Mouse (Mus musculus) lung, embryonic 15.5 days (tissue): ENCODE data around the gene Brca1. TPM values are rescaled to one million over a fixed set of nuclear protein-coding genes. Genes with fewer than 3 reads are reported as not detected.

Experiments used
- ATAC-seq: fragments of 200-750 bp; cut with Nextera tagmentation; 2 replicates; pipeline ENCODE4 v1.8.0; 2017; ENCODE audit warnings: moderate number of reproducible peaks, borderline replicate concordance; ENCODE audit not compliant: low FRiP score, low TSS enrichment; ENCODE audit errors: extremely low read depth
- H3K27ac ChIP-seq: fragments of 300-500 bp; sonication (generic); 2 replicates; pipeline ENCODE4 v1.5.1; 2015; ENCODE audit warnings: moderate library complexity, mild to moderate bottlenecking, inconsistent platforms
- H3K27me3 ChIP-seq: fragments of 300-500 bp; sonication (generic); 2 replicates; pipeline ENCODE4 v1.6.1; 2015; ENCODE audit warnings: inconsistent platforms
- H3K36me3 ChIP-seq: fragments of 300-500 bp; sonication (generic); 2 replicates; pipeline ENCODE4 v1.6.1; 2015; ENCODE audit warnings: inconsistent platforms
- H3K4me1 ChIP-seq: fragments of 300-500 bp; sonication (generic); 2 replicates; pipeline ENCODE4 v1.6.1; 2015; ENCODE audit warnings: inconsistent platforms
- H3K4me2 ChIP-seq: fragments of 300-500 bp; sonication (generic); 2 replicates; pipeline ENCODE4 v1.6.1; 2015; ENCODE audit warnings: inconsistent platforms, mild to moderate bottlenecking, moderate library complexity
- H3K4me3 ChIP-seq: fragments of 300-500 bp; sonication (generic); 2 replicates; pipeline ENCODE4 v1.5.1; 2015; ENCODE audit warnings: mild to moderate bottlenecking, inconsistent platforms
- H3K9ac ChIP-seq: fragments of 300-500 bp; sonication (generic); 2 replicates; pipeline ENCODE4 v1.6.1; 2015; ENCODE audit warnings: inconsistent platforms
- H3K9me3 ChIP-seq: fragments of 300-500 bp; sonication (generic); 2 replicates; pipeline ENCODE4 v1.6.1; 2016; ENCODE audit warnings: inconsistent platforms
- WGBS: fragments of 180-500 bp; shearing (Covaris S2); methylation state at CpG from one replicate; pipeline ENCODE4 v1.1.7; 2015; 5-methylcytosine and 5-hydroxymethylcytosine counted together
- polyA plus RNA-seq: library from polyadenylated mRNA; unstranded; fragments of >200 nt; fragmentation: Nextera tagmentation; extraction: Ambion mirVana; gene quantifications from 2 replicates; pipeline ENCODE4 v1.2.1, GENCODE M21; 2015

The Brca1 gene
- polyA plus RNA-seq, 1 experiment from 2014 or later: 14.1 TPM

DNA sequence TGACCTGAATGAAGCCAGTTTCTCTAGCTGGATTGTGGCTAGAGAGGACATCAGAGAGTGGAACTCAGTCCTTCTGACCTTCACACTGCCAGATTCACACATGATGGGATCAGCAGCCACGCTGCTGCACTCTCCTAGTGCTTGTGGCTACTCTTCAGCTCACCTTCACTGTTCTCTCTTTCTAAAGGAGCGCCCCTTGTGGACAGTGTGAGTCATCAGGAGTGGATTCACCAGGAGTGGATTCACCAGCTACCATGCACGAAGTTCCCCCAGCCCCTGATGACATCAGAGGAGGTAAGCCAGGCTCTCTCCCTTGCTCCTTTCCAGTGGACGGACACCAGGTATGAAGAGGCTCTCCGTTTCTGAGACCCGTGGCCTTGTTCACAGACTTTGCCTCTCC, 24.4 kb upstream of the Brca1 start:
- Histone ChIP-seq H3K27me3 (no peaks in the 10 kb centered on the region), H3K9ac (no peak overlapping the region), H3K36me3 (peaks cover 89% of the 10 kb centered on the region), H3K4me3 (no peak overlapping the region), H3K4me1 (no peaks in the 10 kb centered on the region), H3K4me2 (no peak overlapping the region), H3K9me3 (no peaks in the 10 kb centered on the region), H3K27ac (no peak overlapping the region)
- 72% methylated on average over 6 of the region's 6 CpGs for WGBS
- no peak for ATAC-seq

DNA sequence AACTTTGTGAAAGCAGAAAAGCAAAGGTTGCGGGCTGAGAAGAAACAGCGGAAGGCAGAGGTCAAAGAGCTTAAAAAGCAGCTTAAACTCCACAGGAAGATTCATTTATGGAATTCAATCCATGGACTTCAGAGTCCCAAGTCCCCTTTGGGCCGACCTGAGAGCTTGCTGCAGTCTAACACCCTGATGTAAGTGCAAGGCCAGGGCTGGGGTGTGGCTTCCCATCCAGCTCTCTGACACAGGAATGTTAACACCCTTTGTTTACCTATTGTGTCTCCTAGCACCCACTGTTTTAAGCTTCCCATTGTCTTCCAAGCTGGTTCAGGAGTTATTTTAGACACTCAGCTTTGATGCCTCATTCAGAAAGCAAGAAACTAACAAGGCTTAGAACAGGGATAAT, 16.7 kb upstream of the Brca1 start:
- no peak overlapping the region for H3K9ac ChIP-seq
- WGBS: 77% methylated on average over 3 of the region's 3 CpGs
- no peak for ATAC-seq
- H3K4me3 ChIP-seq: no peak overlapping the region
- H3K9me3 ChIP-seq: no peaks in the 10 kb centered on the region
- no peaks in the 10 kb centered on the region for H3K4me1 ChIP-seq
- H3K27ac ChIP-seq: no peak overlapping the region
- no peak overlapping the region for H3K4me2 ChIP-seq
- peaks cover 86% of the 10 kb centered on the region for H3K36me3 ChIP-seq
- no peaks in the 10 kb centered on the region for H3K27me3 ChIP-seq

DNA sequence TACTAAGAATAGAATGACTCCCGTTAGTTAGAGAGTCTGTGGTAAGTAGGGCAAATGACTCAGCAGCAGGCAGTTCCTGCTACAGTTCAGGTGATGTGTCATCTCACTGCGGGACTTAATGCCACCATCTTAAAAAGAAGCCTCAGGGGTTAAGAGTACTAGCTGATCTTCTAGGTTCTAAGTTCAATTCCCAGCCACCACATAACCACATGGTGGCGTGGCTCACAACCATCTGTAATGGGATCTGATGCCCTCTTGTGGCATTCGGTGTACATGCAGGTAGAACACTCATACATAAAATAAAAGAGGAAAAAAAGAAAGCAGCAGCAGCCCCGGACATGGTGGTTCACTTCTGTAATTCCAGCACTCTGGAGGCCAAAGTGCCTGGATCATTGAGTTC, 10.6 kb upstream of the Brca1 start:
- no peak overlapping the region for H3K4me3 ChIP-seq
- no peaks in the 10 kb centered on the region for H3K9me3 ChIP-seq
- no peak overlapping the region for H3K9ac ChIP-seq
- no peak for ATAC-seq
- no peaks in the 10 kb centered on the region for H3K27me3 ChIP-seq
- H3K27ac ChIP-seq: no peak overlapping the region
- no peak overlapping the region for H3K4me2 ChIP-seq
- WGBS: 40% methylated on average over 5 of the region's 5 CpGs
- no peaks in the 10 kb centered on the region for H3K4me1 ChIP-seq
- H3K36me3 ChIP-seq: peaks cover 69% of the 10 kb centered on the region

DNA sequence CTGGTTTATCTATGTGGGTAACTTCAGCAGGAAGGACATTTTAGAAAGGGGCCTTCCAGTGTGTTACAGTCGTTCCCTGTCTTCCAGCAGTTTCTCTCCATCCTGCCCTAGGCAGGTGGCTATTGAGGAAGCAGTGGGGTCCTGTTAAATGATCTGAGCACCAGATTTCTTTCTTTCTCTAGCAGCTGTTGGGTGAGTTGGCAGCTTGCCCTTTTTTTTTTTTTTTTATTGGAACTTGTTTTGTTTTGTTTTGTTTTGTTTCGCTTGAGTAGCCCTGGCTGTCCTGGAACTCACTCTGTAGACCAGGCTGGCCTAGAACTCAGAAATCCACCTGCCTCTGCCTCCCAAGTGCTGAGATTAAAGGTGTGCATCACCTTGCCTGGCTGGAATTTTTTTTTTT, 5.2 kb upstream of the Brca1 start:
- Histone ChIP-seq H3K27me3 (no peaks in the 10 kb centered on the region), H3K4me2 (no peak overlapping the region), H3K36me3 (peaks cover 54% of the 10 kb centered on the region), H3K9ac (no peak overlapping the region), H3K4me1 (peaks cover 11% of the 10 kb centered on the region), H3K4me3 (no peak overlapping the region), H3K27ac (no peak overlapping the region), H3K9me3 (no peaks in the 10 kb centered on the region)
- ATAC-seq: no peak
- 61% methylated on average over 2 of the region's 2 CpGs for WGBS

DNA sequence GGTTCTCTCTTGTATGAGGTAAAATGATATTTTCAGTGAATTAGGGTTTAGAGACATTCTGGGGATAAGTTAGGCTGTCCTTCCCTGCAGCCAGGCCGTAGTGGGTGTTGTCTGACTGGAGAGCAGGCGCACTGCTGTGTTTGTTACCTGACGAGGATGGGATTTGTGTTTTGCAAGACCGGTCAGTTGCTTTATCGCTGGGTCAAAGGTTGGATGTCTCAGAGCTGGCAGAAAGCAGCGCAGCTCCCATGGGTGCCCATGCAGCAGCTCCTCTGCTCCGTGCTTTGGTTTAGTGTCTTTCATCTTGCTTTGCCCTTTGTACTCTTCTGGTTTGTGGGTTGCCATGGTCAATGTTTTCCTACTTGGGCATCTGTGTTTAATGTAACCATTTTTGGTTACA, 4.8 kb upstream of the Brca1 start:
- H3K9me3 ChIP-seq: no peaks in the 10 kb centered on the region

DNA sequence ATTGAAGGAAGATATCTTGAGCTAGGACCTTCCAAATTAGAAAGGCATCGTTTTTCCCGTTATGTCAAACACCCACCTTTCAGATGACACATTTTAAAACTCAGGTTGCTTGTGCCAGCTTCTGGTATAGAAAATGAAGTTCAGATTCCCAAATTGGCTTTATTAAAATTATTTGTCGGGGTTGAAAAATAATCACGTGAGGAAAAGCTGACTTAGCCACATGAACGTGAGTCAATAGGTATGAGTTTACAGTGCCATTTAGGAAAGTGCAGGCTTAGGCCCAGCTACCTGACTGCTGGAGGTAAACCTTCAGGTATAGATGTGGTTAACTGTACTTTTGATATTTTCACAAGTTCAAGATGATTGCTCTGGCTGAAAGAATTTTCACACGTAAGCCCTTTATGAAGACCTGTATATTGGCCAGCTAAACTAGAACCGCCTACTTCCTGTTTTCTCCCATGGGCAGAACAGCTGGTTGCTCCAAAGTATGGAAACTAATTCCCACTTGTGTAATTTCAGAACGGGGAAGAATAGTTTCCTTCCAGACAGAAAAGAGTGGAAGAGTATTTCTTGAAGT, 1.7 kb upstream of the Brca1 start:
- Histone ChIP-seq H3K4me2 (peak overlapping the region; percentile 63), H3K4me3 (peak overlapping the region; percentile 84), H3K4me1 (peaks cover 25% of the 10 kb centered on the region), H3K9me3 (no peaks in the 10 kb centered on the region), H3K27me3 (no peaks in the 10 kb centered on the region), H3K27ac (peak overlapping the region; percentile 94), H3K36me3 (peaks cover 23% of the 10 kb centered on the region; the same call in 1 of the 2 replicates), H3K9ac (peak overlapping the region; percentile 79)
- no peak for ATAC-seq
- WGBS: 13% methylated on average over 8 of the region's 8 CpGs

More for the DNA sequence above, 4.8 kb upstream of the Brca1 start:
- H3K4me1 ChIP-seq: peaks cover 11% of the 10 kb centered on the region
- H3K27me3 ChIP-seq: no peaks in the 10 kb centered on the region
- 88% methylated on average over 7 of the region's 7 CpGs for WGBS
- no peak overlapping the region for H3K9ac ChIP-seq
- peaks cover 52% of the 10 kb centered on the region for H3K36me3 ChIP-seq
- no peak overlapping the region for H3K4me2 ChIP-seq
- ATAC-seq: no peak
- H3K4me3 ChIP-seq: no peak overlapping the region
- no peak overlapping the region for H3K27ac ChIP-seq

DNA sequence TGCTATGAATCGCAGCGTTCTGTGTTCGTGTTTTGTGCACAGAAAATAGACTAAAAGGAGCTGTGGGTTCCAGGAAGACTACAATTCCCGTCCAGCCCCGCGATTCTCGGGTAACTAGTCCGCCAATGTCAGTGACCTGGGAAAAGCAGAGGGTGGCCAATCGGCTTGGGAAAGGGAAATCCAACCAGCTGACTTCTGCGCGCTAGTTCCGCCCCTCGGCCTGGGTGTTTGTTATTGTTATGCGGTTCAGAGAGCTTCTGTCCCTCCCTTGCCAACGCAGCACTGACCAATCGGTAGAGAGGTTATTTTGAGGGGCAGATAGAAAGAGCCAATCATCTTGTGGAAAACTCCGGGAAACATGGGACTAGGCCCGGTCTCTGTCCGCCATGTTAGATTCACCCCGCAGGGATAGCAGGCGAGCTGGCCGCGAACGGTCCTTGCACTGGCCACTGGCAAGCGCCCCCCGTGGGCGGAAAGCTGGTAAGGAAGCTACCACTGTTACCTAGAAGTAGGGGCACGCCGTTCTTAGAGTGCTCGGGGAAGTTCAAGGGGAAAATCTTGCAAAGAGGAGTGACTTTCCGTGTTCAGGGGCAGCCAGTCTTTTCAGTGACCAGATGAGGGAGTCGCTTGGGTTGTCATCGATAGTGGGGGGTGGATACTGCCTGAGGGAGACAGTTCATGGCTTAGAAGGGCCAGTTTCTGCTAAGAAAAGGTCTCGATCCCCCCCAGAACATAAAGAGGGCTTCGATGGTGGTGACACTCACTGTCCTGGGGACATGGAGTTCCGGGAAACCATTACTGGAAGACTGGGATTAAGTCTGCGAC, 933 bp upstream of the Brca1 start:
- H3K27me3 ChIP-seq: no peaks in the 10 kb centered on the region
- ATAC-seq: peak; percentile 98
- H3K9me3 ChIP-seq: no peaks in the 10 kb centered on the region
- under 1% methylated on average over 37 of the region's 37 CpGs for WGBS
- H3K9ac ChIP-seq: peak overlapping the region; percentile 79
- peak overlapping the region; percentile 94 for H3K27ac ChIP-seq
- H3K36me3 ChIP-seq: peaks cover 24% of the 10 kb centered on the region; the same call in 1 of the 2 replicates
- peak overlapping the region; percentile 63 for H3K4me2 ChIP-seq
- peak overlapping the region; percentile 84 for H3K4me3 ChIP-seq
- peaks cover 25% of the 10 kb centered on the region for H3K4me1 ChIP-seq

DNA sequence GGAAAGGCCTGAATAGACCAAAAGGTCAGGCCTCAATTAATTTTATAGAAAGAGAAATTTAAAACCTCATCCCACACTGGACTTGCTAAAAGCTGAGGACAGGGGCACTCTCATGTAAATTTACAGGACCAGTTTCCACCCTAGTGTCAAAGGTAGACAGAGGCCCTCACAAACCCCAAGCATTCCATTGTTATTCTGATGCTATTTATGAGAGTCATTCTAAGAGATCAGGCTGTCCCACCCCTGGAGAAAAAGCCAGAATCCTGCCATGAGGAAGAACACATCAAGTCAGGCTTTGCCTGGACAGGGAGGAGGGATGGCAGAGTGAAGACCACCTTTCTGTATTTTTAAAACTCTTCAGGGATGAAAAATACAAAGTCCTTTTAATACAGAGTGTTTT, 3.2 kb downstream of the Brca1 start:
- Histone ChIP-seq H3K9ac (no peak overlapping the region), H3K27me3 (no peaks in the 10 kb centered on the region), H3K27ac (no peak overlapping the region), H3K9me3 (no peaks in the 10 kb centered on the region), H3K4me3 (no peak overlapping the region), H3K4me2 (no peak overlapping the region), H3K36me3 (peaks cover 6% of the 10 kb centered on the region; the same call in 1 of the 2 replicates), H3K4me1 (peaks cover 15% of the 10 kb centered on the region)
- no peak for ATAC-seq

DNA sequence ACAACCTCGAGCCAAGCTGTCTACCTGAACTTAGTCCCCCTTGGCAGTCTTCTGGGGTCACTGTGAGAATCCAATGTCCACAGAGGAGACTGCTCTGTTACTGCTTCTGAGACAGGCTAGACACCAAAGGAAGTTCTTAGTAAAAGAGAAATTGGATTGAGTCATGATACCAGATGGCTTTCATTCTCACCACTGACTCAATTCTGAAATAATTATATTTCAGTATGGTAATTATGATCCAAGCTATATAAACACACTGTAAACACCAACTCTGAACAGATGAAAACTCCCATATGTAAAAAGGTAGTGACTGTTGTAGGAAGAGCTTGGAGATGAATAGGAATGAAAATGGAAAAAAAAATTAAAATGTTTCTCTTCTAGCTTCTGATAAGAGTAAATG, 7.6 kb downstream of the Brca1 start:
- Histone ChIP-seq H3K36me3 (peaks cover 9% of the 10 kb centered on the region; the same call in 1 of the 2 replicates), H3K27ac (peak overlapping the region; percentile 26; the same call in 1 of the 2 replicates), H3K4me3 (no peak overlapping the region), H3K9ac (no peak overlapping the region), H3K4me2 (no peak overlapping the region), H3K27me3 (no peaks in the 10 kb centered on the region), H3K9me3 (no peaks in the 10 kb centered on the region), H3K4me1 (no peaks in the 10 kb centered on the region)
- no peak for ATAC-seq
- 65% methylated on average over 1 of the region's 1 CpGs for WGBS

DNA sequence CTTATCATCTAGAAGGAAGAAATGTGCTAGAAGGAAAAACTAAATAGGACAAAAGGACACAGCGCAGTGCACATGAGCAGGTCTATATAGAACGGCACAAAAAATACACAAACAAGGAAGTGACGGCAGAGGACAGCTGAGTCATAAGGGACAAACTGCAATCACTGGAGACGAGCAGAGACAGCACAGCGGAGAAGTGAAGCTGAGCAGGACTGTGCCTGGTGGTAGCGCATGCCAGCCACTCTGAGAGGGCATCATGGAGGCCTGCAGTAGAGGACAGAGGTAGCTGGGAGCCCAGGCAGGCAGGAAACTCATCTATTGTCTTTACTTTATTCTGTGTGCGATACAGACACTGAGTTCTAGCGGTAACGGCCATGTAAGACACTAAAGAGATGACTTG, 8.2 kb downstream of the Brca1 start:
- Histone ChIP-seq H3K4me1 (no peaks in the 10 kb centered on the region), H3K27me3 (no peaks in the 10 kb centered on the region), H3K27ac (no peak overlapping the region), H3K4me2 (no peak overlapping the region), H3K4me3 (no peak overlapping the region), H3K9ac (no peak overlapping the region), H3K36me3 (peaks cover 9% of the 10 kb centered on the region; the same call in 1 of the 2 replicates), H3K9me3 (no peaks in the 10 kb centered on the region)
- 78% methylated on average over 9 of the region's 9 CpGs for WGBS
- ATAC-seq: no peak

DNA sequence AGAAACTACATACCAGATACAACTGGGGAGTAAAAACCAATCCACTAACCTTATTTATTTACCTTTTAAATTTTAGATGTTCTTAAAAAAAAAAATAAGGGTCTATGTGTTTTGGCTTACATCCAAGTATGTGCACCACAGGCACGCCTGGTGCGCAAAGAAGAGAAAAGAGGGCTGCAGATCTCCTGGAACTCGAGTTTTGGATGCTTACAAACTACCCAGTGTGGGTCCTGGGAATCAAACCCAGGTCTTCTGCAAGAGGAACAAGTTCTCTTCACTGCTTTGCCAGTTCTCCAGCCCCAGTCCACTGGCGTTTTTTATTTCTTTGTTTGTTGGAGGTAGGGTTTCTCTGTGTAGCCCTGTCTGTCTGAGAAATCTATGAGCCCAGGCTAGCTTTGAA, 25.1 kb downstream of the Brca1 start:
- Histone ChIP-seq H3K27ac (no peak overlapping the region), H3K9ac (no peak overlapping the region), H3K9me3 (no peaks in the 10 kb centered on the region), H3K36me3 (peaks cover 52% of the 10 kb centered on the region), H3K4me1 (no peaks in the 10 kb centered on the region), H3K27me3 (no peaks in the 10 kb centered on the region), H3K4me2 (no peak overlapping the region), H3K4me3 (no peak overlapping the region)
- no peak for ATAC-seq
- WGBS: 68% methylated on average over 4 of the region's 4 CpGs

DNA sequence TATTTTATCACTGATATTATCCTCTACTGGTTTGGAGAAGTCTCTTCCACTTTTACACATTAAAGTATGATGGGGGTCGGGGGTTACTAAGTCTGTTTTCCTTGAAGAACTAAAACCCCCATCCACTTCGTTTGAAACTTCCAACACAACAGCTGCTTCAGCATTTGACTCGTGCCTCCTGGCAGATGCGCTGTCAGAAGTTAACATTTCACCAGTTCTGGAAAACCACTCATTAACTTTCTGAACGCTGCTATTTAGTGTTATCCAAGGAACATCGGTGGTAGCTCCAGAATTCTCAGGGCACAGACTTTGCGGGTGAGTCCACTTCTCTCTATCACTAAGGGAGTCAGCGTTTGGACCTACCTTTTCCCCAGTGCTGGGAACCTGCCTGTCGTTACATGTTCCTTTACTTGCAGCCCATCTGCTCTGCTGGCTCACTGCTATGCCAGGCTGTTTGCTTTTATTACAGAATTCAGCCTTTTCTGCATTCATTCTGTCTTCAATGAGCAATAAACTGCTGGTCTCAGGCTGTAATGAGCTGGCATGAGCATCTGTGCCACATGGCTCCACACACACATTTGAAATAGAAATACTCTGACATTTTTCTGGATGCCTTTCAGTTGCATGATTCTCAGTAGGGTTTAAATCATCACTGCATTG, 25.7 kb downstream of the Brca1 start:
- 92% methylated on average over 9 of the region's 9 CpGs for whole genome bisulfite sequencing
- peaks cover 50% of the 10 kb centered on the region for H3K36me3 ChIP-seq
- H3K4me2 ChIP-seq: no peak overlapping the region
- H3K9me3 ChIP-seq: no peaks in the 10 kb centered on the region
- no peak overlapping the region for H3K27ac ChIP-seq
- no peaks in the 10 kb centered on the region for H3K4me1 ChIP-seq
- no peak for ATAC-seq
- no peak overlapping the region for H3K9ac ChIP-seq
- no peak overlapping the region for H3K4me3 ChIP-seq
- no peaks in the 10 kb centered on the region for H3K27me3 ChIP-seq
